Mouse (Mus musculus): ENCODE results near the gene Pik3ip1.

Gene Pik3ip1

GRCm38 (mm10) chr11:3374293-3374645, 44.1 kb downstream of the Pik3ip1 start:
- peak; percentile 64 for DNase-seq (ENCODE audit: low read depth, low spot score)

DNA sequence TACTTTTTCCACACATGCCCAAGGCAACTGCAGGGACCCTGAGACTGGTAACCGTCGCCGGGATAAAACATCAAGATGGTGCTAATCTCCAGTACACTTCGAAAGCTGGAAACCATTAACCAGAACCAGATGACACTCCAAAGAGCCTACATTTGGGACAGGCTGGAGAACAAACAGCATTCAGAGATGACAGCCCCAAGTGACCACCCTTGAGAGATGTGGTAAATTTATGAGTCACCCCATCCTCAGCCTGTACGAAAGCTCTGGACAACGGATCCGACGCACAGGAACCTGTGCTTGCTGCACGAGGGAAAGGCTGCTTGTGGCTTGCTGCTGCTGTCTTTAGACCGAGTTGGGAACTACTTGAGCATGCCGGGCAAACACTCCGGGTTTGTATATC, 44.5 kb downstream of the Pik3ip1 start:
- DNase-seq (ENCODE audit: low read depth, low spot score) = no peak

DNA sequence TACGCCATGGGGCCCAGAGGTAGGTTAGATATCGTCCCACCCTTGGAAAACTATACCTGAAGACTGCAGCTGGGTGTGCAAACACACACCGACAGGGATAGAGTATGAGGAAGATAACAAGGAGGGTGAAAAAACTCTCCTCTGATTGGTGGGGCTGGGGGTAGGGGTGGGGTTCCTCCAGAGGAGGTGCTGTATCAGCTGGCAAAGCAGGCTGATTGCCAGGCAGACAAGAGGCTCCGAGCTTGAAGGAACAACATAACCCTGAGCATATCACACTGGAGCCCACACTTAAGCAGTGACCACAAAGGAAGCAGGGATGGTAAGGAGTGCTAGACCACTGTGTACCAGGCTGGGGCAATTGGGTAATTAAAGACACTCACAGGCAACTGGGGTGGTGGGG, 49.2 kb downstream of the Pik3ip1 start:
- no peak for DNase-seq (ENCODE audit: low read depth, low spot score)

GRCm38 (mm10) chr11:3381148-3381814, 51.1 kb downstream of the Pik3ip1 start:
- no peak for DNase-seq (ENCODE audit: low read depth, low spot score)

- peak; percentile 69 for DNase-seq (ENCODE audit: low read depth, low spot score)
These were observed 52.7 kb downstream of the Pik3ip1 start for GRCm38 (mm10) chr11:3382602-3383594.

DNA sequence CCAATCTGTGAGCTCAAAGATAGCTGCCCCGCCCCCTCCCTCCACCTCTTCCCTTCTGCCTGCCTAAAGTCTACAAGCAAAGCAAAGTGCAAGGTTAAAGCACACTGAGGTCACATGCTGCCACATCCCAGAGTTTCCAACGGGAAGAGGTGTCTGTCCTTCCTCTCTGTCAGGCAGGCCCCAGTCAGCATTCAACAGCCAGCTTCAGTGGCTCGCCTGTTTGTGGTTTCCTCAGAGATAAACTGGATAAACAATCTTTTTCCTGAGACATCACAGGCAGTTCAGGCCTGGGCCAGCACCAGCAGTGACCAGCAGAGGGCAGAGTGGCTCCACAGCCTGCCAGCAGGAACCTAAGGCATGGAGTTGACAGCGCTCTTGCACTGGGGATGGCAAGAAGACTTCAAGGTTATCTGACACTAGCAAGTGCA, 56.8 kb downstream of the Pik3ip1 start:
- DNase-seq (ENCODE audit: low read depth, low spot score) = peak; percentile 94

DNA sequence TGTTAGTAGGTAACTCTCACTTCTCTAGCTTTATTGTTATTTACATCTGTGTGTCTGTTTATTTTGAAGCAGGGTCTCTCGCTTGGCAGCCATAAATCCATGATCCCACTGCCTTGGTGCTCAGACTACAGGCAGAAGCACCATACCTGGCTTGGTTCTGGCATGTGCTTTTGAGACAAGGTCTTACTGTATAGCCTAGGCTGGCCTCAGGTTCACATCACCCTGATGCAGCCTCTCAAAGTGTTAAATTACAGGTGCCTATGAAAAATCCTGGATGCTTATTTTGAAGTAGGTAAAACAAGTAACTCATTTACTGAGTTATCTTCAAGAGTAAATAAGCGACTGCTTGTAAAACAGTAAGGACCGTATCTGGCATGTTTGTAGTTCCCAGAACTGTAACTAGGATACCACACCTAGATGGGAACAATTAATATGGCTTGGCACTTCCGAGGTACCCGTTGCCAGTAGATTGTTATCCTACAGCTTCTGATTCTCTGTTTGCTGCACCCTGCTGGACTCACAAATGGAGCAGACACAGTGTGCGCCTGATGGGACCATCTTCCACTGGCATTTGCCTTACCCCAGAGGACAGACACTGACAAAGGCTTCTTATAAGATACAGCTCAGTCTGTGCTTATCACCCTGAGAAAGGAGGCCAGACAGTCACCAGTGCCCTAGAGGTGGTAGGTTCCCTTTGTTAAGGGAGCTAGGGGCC, 57.4 kb downstream of the Pik3ip1 start:
- no peak for DNase-seq (ENCODE audit: low read depth, low spot score)

- DNase-seq (ENCODE audit: low read depth, low spot score) = peak; percentile 80
These were observed 59.8 kb downstream of the Pik3ip1 start for GRCm38 (mm10) chr11:3389996-3390395.

GRCm38 (mm10) chr11:3390789-3391188, 60.6 kb downstream of the Pik3ip1 start:
- no peak for DNase-seq (ENCODE audit: low read depth, low spot score)

GRCm38 (mm10) chr11:3392526-3392925, 62.3 kb downstream of the Pik3ip1 start:
- no peak for DNase-seq (ENCODE audit: low read depth, low spot score)
